Mouse (Mus musculus) testis, adult 2 months (tissue): ENCODE measurements around the gene Slc37a2. TPM values are rescaled to one million over a fixed set of nuclear protein-coding genes. Genes with fewer than 3 reads are reported as not detected.
A peak's percentile ranks its signal among the peaks of the same experiment; 100 is the strongest.

Experiments
- H3K27ac ChIP-seq: fragments of 200-500 bp; 2 replicates; pipeline ENCODE4 v1.5.1; 2012; ENCODE audit warnings: low read depth, low read length; ENCODE audit not compliant: control insufficient read depth, insufficient read depth
- H3K27me3 ChIP-seq: fragments of 200-500 bp; 2 replicates; pipeline ENCODE4 v1.6.1; 2012; ENCODE audit warnings: mild to moderate bottlenecking, low read length, moderate library complexity; ENCODE audit not compliant: control insufficient read depth, insufficient read depth
- H3K36me3 ChIP-seq: fragments of 200-500 bp; 2 replicates; pipeline ENCODE4 v1.6.1; 2012; ENCODE audit warnings: mild to moderate bottlenecking, low read length; ENCODE audit not compliant: control insufficient read depth, insufficient read depth
- H3K4me1 ChIP-seq: fragments of 200-500 bp; 2 replicates; pipeline ENCODE4 v1.6.1; 2012; ENCODE audit warnings: low read length; ENCODE audit not compliant: control insufficient read depth, insufficient read depth
- H3K4me3 ChIP-seq: fragments of 200-500 bp; 2 replicates; pipeline ENCODE4 v1.5.1; 2012; ENCODE audit warnings: low read depth, mild to moderate bottlenecking, low read length, moderate library complexity, mixed read lengths; ENCODE audit not compliant: control insufficient read depth
- CTCF ChIP-seq: fragments of 200-500 bp; IDR thresholded peaks from 2 replicates; pipeline ENCODE4 v1.5.1; 2012; ENCODE audit warnings: low read depth, mild to moderate bottlenecking, inconsistent platforms, low read length, moderate library complexity; ENCODE audit not compliant: control insufficient read depth, insufficient read depth, insufficient replicate concordance
- POLR2A ChIP-seq: fragments of 200-500 bp; IDR thresholded peaks from 2 replicates; pipeline ENCODE4 v1.6.1; 2012; ENCODE audit warnings: low read depth, mild to moderate bottlenecking, inconsistent platforms, low read length, moderate library complexity; ENCODE audit not compliant: control insufficient read depth
- polyA plus RNA-seq: library from polyadenylated mRNA; depleted of rRNA; stranded (reverse); fragments of >200 nt; gene quantifications from 2 replicates; pipeline ENCODE4 v1.2.3, GENCODE M21; 2012

Slc37a2 gene
- polyA plus RNA-seq, 1 experiment: 5.4 TPM

DNA sequence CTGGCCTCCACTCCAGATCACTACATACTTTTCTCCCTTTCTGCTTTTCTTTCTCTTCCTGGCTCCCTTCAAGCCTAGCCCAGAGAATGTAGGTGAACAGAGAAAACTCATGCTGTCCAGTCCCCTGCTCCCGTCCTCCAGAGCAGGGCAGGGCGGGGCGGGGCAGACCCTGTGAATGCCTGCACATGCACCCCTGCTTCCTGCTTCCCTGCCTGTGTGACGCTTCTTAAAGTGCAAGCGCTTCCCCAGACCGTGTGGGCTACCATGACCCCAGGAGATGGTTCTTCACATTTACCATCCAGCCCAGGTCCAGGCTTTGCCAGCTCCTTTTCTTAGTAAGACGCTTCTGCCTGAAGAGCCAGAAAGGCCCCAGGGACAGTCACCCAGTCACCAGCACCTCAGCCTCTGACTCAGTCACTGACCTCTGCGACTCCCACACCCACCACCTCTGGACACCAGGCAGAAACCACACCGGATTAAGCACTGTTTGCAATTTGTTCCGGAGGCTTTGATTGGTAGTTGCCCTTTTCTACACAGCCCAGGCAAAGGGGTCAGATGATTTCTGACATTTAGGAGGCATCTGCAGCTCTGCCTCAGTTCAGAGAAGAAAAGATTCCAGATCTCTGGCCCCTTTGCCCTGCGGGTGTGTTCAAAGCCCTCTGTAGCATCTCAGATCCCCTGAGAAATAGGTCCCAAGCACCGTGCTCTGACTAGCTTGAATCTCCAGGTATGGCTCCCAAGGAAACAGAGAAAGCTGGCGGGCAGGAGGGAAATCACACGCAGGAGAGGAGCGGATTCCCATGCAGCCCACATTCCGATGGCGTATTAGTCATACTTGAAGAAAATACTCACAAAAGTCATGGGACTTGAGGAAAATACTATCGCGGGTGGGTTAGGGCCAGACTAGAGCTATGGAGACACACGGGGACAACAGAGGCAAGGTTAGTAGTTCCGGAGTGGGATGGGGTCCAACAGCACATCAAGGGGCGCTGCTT is 23.0 kb downstream of the Slc37a2 start:
- no peaks in the 10 kb centered on the region for H3K4me1 ChIP-seq
- no peak overlapping the region for H3K4me3 ChIP-seq
- H3K27me3 ChIP-seq: no peaks in the 10 kb centered on the region
- no peak overlapping the region for H3K27ac ChIP-seq
- no peaks in the 10 kb centered on the region for H3K36me3 ChIP-seq
- no peak for TF ChIP-seq POLR2A
- TF ChIP-seq CTCF: no peak

DNA sequence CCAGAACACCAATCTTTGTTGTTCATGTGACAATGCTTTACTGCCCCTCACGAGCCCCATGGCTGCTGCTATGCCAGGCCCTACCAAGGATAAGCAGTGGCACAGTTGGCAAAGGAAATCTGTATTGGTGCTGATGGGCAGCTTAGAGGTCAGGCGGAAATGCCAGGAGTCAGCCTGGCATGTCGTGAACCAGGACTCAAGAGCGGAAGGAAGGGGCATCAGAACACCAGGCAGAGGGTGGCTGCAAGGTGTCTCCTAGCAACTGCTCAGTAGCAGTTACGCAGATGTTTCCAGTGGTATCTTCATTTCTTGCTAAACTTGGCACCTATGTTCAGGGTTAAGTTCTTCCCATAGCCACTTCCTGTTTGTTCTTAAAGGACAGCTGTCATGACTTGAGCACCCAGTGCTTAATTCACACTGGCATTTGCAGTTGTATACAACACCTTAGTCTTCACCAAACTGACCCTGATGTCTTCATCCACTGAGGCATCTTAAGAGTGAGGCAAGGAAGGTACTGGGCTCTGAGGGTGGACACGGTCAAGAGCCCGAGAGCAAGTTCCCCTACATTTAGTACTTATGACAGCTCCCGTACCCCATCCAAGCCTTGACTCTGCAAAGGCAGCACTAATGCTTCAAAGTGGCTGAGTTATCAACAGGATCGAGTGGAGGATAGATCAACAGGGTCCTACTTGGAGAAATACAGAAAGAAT is 24.9 kb downstream of the Slc37a2 start:
- no peaks in the 10 kb centered on the region for H3K36me3 ChIP-seq
- no peaks in the 10 kb centered on the region for H3K4me1 ChIP-seq
- no peaks in the 10 kb centered on the region for H3K27me3 ChIP-seq
- H3K4me3 ChIP-seq: no peak overlapping the region
- no peak overlapping the region for H3K27ac ChIP-seq
- TF ChIP-seq CTCF (no peak), POLR2A (no peak)

DNA sequence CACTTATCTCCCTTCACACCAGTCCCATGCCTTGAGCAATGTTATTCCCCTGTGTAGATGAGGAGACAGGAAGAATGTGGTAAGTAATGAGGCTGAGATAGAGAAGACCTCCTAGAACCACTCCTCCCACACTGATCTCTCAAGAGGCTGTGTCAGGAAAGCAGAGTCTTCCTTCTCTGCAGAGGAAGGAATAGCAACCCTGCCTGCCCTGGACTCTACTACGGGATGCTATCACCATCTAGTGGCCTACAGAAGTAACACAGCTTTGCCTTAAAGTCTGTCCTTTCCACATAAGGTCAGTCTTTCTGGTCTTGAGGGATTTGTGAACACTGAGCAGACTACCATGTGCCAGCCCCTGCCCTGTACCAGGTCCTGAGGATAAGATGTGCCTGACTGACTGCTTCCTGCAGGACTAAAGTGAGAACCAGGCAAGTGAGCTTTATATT is 25.6 kb downstream of the Slc37a2 start:
- TF ChIP-seq CTCF (peak; percentile 12; the same call in 1 of the 2 replicates), POLR2A (no peak)
- Histone ChIP-seq H3K36me3 (no peaks in the 10 kb centered on the region), H3K27me3 (no peaks in the 10 kb centered on the region), H3K4me1 (no peaks in the 10 kb centered on the region), H3K4me3 (no peak overlapping the region), H3K27ac (no peak overlapping the region)

DNA sequence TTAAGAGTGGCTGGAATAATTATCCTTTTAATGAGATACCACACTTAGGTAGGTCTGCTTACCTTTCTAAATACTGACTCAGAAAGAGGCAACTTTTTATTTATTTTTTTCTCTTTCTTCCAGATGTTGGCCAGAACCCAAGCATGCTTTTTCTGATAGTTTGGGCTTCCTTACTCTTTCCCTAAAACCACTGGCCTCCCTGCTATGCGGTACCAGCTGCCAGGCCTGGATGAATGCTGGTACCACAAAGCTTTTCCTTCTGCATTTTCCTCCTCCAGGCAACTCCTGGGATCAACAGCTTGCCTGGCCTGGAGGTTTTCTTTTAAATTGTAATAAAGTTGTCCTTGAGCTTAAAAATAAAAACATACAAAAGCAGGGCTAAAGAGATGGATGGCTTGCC is 30.0 kb downstream of the Slc37a2 start:
- no peak overlapping the region for H3K4me3 ChIP-seq
- H3K27me3 ChIP-seq: no peaks in the 10 kb centered on the region
- H3K27ac ChIP-seq: no peak overlapping the region
- no peaks in the 10 kb centered on the region for H3K4me1 ChIP-seq
- no peak for TF ChIP-seq POLR2A
- TF ChIP-seq CTCF: no peak
- H3K36me3 ChIP-seq: no peaks in the 10 kb centered on the region

DNA sequence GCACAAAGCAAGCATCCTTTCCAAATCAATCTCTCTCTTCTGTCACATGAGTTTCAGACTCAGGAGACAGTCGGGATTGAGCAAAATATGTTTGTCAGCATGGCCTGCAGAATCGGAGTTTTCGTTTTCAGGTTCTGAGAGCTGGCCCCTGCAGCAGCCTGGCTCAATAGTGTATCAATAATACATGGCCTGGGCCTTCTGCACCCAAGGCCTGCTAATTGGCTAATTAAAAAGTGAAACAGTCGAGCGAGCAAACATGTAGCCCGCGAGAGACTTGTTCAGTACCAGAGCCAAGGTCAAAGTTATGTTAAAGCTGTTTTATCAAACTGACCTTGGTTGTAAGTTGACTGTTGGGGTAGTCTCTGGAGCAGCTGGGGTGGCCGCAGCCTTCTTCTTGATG is 34.8 kb downstream of the Slc37a2 start:
- Histone ChIP-seq H3K27ac (no peak overlapping the region), H3K27me3 (no peaks in the 10 kb centered on the region), H3K4me1 (no peaks in the 10 kb centered on the region; the same call in 1 of the 2 replicates), H3K4me3 (no peak overlapping the region), H3K36me3 (no peaks in the 10 kb centered on the region)
- TF ChIP-seq CTCF: no peak
- TF ChIP-seq POLR2A: no peak

DNA sequence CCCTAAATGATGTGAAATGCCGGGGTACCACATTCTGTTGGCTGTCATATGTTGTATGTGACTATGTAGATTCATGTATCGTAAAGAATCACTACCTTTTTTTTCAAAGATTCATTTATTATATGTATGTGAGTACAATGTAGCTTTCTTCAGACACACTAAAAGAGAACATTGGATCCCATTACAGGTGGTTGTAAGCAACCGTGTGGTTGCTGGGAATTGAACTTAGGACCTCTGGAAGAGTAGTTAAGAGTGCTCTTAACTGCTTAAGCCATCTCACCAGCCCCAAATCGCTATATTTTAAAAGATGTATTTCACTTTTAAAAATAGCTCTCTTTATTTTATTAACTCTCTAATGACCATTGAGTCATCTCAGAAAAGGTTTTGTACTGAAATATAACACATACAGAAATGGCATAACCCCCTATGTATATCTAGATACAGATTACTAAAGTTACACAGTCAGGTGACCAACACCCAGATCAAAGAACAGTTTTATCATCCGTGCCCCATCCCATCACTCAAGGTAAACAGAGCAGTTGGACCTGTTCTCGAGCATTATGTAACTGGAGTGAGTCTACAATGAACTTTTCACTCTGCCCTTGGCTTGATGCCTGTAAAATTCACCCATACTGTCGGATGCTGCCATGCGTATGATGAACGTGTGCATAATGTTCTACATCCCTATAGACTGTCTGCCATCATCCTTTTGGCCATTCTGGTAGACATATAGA is 41.0 kb downstream of the Slc37a2 start:
- TF ChIP-seq CTCF: no peak
- H3K27ac ChIP-seq: no peak overlapping the region
- H3K36me3 ChIP-seq: no peaks in the 10 kb centered on the region
- H3K4me3 ChIP-seq: no peak overlapping the region
- H3K4me1 ChIP-seq: no peaks in the 10 kb centered on the region; the same call in 1 of the 2 replicates
- H3K27me3 ChIP-seq: no peaks in the 10 kb centered on the region
